12 mouse cellular contexts compared by ENCODE assay signal in genomic region chr6:55319585-55320551, GRCm38 (mm10). TPM values are rescaled to one million over a fixed set of nuclear protein-coding genes. Genes with fewer than 3 reads are reported as not detected.
DNase-seq lines count a peak whose midpoint lies in the region; ATAC-seq and TF ChIP-seq lines count a peak whose summit lies in the region.
"Had no signal": no experiment of that assay in that cellular context is flagged by ENCODE, and none has a peak within 500 bp of the region (broad histone marks: within the 10 kb centered on the region; RNA-seq: fewer than 3 reads in every experiment).

No protein-coding gene starts in this region.

- DNase-seq in forebrain, postnatal 0 days: peak; percentile 22
- DNase-seq in forebrain, embryonic 11.5 days (ENCODE audit: low spot score): no peak
- DNase-seq in liver, embryonic 13.5 days: no peak
- DNase-seq in liver: no peak
- DNase-seq in lung, postnatal 10 days: peak; percentile 74
- DNase-seq in retina, embryonic 14.5 days (ENCODE audit: low spot score): no peak
- DNase-seq in thymus, postnatal 10 days (ENCODE audit: low spot score in 2 of 2): no peak
- DNase-seq: kidney, adult 18-20 months; thymus, adult 2 months had no signal

- no peaks in the 10 kb centered on the region for H3K4me1 ChIP-seq in forebrain, postnatal 0 days (ENCODE audit: insufficient read depth)
- H3K4me1 ChIP-seq in forebrain, embryonic 11.5 days (replicated peaks; ENCODE audit: control insufficient read depth, insufficient read depth, low read length): no peaks in the 10 kb centered on the region
- peaks cover 67% of the 10 kb centered on the region for H3K4me1 ChIP-seq in liver, embryonic 13.5 days (replicated peaks)
- peaks cover 37% of the 10 kb centered on the region for H3K4me1 ChIP-seq in heart, embryonic 15.5 days (replicated peaks)
- H3K4me1 ChIP-seq: limb, embryonic 13.5 days had no signal

- peak; percentile 17; the same call in 1 of the 2 replicates for ATAC-seq in forebrain, postnatal 0 days
- ATAC-seq in forebrain, embryonic 11.5 days (replicated peaks; ENCODE audit: low FRiP score): no peak
- no peak for ATAC-seq in liver, embryonic 13.5 days (ENCODE audit: low read depth)
- ATAC-seq in heart, embryonic 15.5 days (replicated peaks; ENCODE audit: insufficient number of reproducible peaks, insufficient read depth, low FRiP score, low read depth): peak; percentile 67

- H3K27me3 ChIP-seq in forebrain, postnatal 0 days (ENCODE audit: insufficient read depth, low read length): no peaks in the 10 kb centered on the region
- no peaks in the 10 kb centered on the region for H3K27me3 ChIP-seq in forebrain, embryonic 11.5 days (ENCODE audit: control insufficient read depth, insufficient read depth, low read length)
- H3K27me3 ChIP-seq in liver, embryonic 13.5 days: no peaks in the 10 kb centered on the region
- no peaks in the 10 kb centered on the region for H3K27me3 ChIP-seq in heart, embryonic 15.5 days
- H3K27me3 ChIP-seq: limb, embryonic 13.5 days had no signal

- H3K4me3 ChIP-seq in forebrain, postnatal 0 days (ENCODE audit: low read depth, low read length): no peak overlapping the region
- H3K4me3 ChIP-seq in forebrain, embryonic 11.5 days (ENCODE audit: low read depth, low read length): no peak overlapping the region
- H3K4me3 ChIP-seq in liver, embryonic 13.5 days (replicated peaks): no peak overlapping the region
- no peak overlapping the region for H3K4me3 ChIP-seq in heart, embryonic 15.5 days
- H3K4me3 ChIP-seq: limb, embryonic 13.5 days had no signal

- H3K27ac ChIP-seq in forebrain, postnatal 0 days (ENCODE audit: low read depth, low read length): no peak overlapping the region
- H3K27ac ChIP-seq in forebrain, embryonic 11.5 days (ENCODE audit: low read depth, low read length): no peak overlapping the region
- H3K27ac ChIP-seq in liver, embryonic 13.5 days: peak overlapping the region; percentile 85
- peak overlapping the region; percentile 14 for H3K27ac ChIP-seq in heart, embryonic 15.5 days
- H3K27ac ChIP-seq: limb, embryonic 13.5 days had no signal

- no peak overlapping the region for H3K9ac ChIP-seq in forebrain, postnatal 0 days
- H3K9ac ChIP-seq in forebrain, embryonic 11.5 days (ENCODE audit: low read length): no peak overlapping the region
- peak overlapping the region; percentile 23 for H3K9ac ChIP-seq in liver, embryonic 13.5 days
- no peak overlapping the region for H3K9ac ChIP-seq in heart, embryonic 15.5 days
- H3K9ac ChIP-seq: limb, embryonic 13.5 days had no signal

- H3K36me3 ChIP-seq in forebrain, postnatal 0 days (ENCODE audit: insufficient read depth): 0 out of 2 replicates have a peak, but pooled peaks cover 4% of the 10 kb centered on the region
- H3K36me3 ChIP-seq in forebrain, embryonic 11.5 days (ENCODE audit: control insufficient read depth, insufficient read depth, low read length): no peaks in the 10 kb centered on the region
- H3K36me3 ChIP-seq in liver, embryonic 13.5 days: no peaks in the 10 kb centered on the region
- H3K36me3 ChIP-seq in heart, embryonic 15.5 days: no peaks in the 10 kb centered on the region

- no peak for TF ChIP-seq CTCF in forebrain, postnatal 0 days (IDR thresholded peaks at IDR 0.05; ENCODE audit: low read depth)

- no peak overlapping the region for H3K4me2 ChIP-seq in forebrain, postnatal 0 days (ENCODE audit: low read depth)
- no peak overlapping the region for H3K4me2 ChIP-seq in forebrain, embryonic 11.5 days (ENCODE audit: low read depth, low read length, severe bottlenecking)
- no peak overlapping the region for H3K4me2 ChIP-seq in liver, embryonic 13.5 days
- no peak overlapping the region for H3K4me2 ChIP-seq in heart, embryonic 15.5 days
- H3K4me2 ChIP-seq: limb, embryonic 13.5 days had no signal

- WGBS in forebrain, postnatal 0 days: 69% methylated on average over 14 of the region's 14 CpGs
- WGBS in forebrain, embryonic 11.5 days: 82% methylated on average over 14 of the region's 14 CpGs
- 75% methylated on average over 14 of the region's 14 CpGs for WGBS in liver, embryonic 13.5 days (ENCODE audit: insufficient replicate concordance)
- 60% methylated on average over 14 of the region's 14 CpGs for WGBS in heart, embryonic 15.5 days

- no peaks in the 10 kb centered on the region for H3K9me3 ChIP-seq in forebrain, postnatal 0 days (ENCODE audit: low read length)
- H3K9me3 ChIP-seq in forebrain, embryonic 11.5 days (ENCODE audit: control insufficient read depth, low read length): no peaks in the 10 kb centered on the region
- H3K9me3 ChIP-seq in liver, embryonic 13.5 days (replicated peaks): no peaks in the 10 kb centered on the region
- H3K9me3 ChIP-seq in heart, embryonic 15.5 days (replicated peaks): no peaks in the 10 kb centered on the region
- H3K9me3 ChIP-seq: limb, embryonic 13.5 days had no signal

RNA-seq across cellular contexts. Expression of gene Aqp1, which starts 16.4 kb away (rescaled TPM):
- total RNA-seq in forebrain, postnatal 0 days (2014; rRNA removed): 10.3 and 13.0 TPM in 2 replicates
- 11.0 and 11.9 TPM in 2 replicates for polyA plus RNA-seq in forebrain, postnatal 0 days (2015; fragmentation: Nextera tagmentation; extraction: Ambion mirVana)
- 0.61 and 0.92 TPM in 2 replicates for polyA plus RNA-seq in forebrain, embryonic 11.5 days (2014; fragmentation: Nextera tagmentation; extraction: Ambion mirVana)
- polyA plus RNA-seq in liver, embryonic 13.5 days (2015; fragmentation: Nextera tagmentation; extraction: Ambion mirVana): 41.7 and 45.2 TPM in 2 replicates
- polyA plus RNA-seq in heart, embryonic 15.5 days (2015; fragmentation: Nextera tagmentation; extraction: Ambion mirVana): 42.8 and 51.1 TPM in 2 replicates

RNA-seq across cellular contexts. Expression of gene Ghrhr, which starts 56.2 kb away (rescaled TPM):
- total RNA-seq in forebrain, postnatal 0 days (2014; rRNA removed): not detected in 2 replicates
- polyA plus RNA-seq in forebrain, postnatal 0 days (2015; fragmentation: Nextera tagmentation; extraction: Ambion mirVana): not detected in 2 replicates
- polyA plus RNA-seq in forebrain, embryonic 11.5 days (2014; fragmentation: Nextera tagmentation; extraction: Ambion mirVana): not detected in 2 replicates
- polyA plus RNA-seq in liver, embryonic 13.5 days (2015; fragmentation: Nextera tagmentation; extraction: Ambion mirVana): 0.06 and 0.08 TPM in 2 replicates
- polyA plus RNA-seq in heart, embryonic 15.5 days (2015; fragmentation: Nextera tagmentation; extraction: Ambion mirVana): not detected in 2 replicates
- total RNA-seq: gastrocnemius, postnatal 4 days had no signal
- polyA plus RNA-seq: limb, embryonic 13.5 days had no signal

Comparison
In these comparisons a context has a peak if more than half of its experiments do, and no peak if none do; other contexts are left out.
1. ATAC-seq: peak in forebrain, postnatal 0 days (single experiment) and heart, embryonic 15.5 days (single experiment); none in forebrain, embryonic 11.5 days (single experiment) and liver, embryonic 13.5 days (single experiment).
2. DNase-seq: peak in forebrain, postnatal 0 days (single experiment) and lung, postnatal 10 days (single experiment); none in forebrain, embryonic 11.5 days (single experiment), liver, embryonic 13.5 days (single experiment), liver (single experiment), retina, embryonic 14.5 days (single experiment) and thymus, postnatal 10 days (0 of 2).
3. H3K27ac ChIP-seq: peak in liver, embryonic 13.5 days (single experiment) and heart, embryonic 15.5 days (single experiment); none in forebrain, postnatal 0 days (single experiment) and forebrain, embryonic 11.5 days (single experiment).